Mouse (Mus musculus) gastrocnemius, adult 8-10 months (tissue): Measurements from ENCODE around the gene Klhl11. TPM values are rescaled to one million over a fixed set of nuclear protein-coding genes. Genes with fewer than 3 reads are reported as not detected.

Experiments used
- DNase-seq, 2 experiments: peaks; one replicate each; pipeline ENCODE4 v3.0.0; 2022; ENCODE audit warnings: low spot score in 2 of 2
- total RNA-seq, 4 experiments: library from RNA; stranded (reverse); gene quantifications; 2 replicates each; pipeline ENCODE4 v1.2.4; 2022

The Klhl11 gene
- 1 to 10 TPM; 2.6 to 4.1 (median 3.0) TPM for total RNA-seq

DNA sequence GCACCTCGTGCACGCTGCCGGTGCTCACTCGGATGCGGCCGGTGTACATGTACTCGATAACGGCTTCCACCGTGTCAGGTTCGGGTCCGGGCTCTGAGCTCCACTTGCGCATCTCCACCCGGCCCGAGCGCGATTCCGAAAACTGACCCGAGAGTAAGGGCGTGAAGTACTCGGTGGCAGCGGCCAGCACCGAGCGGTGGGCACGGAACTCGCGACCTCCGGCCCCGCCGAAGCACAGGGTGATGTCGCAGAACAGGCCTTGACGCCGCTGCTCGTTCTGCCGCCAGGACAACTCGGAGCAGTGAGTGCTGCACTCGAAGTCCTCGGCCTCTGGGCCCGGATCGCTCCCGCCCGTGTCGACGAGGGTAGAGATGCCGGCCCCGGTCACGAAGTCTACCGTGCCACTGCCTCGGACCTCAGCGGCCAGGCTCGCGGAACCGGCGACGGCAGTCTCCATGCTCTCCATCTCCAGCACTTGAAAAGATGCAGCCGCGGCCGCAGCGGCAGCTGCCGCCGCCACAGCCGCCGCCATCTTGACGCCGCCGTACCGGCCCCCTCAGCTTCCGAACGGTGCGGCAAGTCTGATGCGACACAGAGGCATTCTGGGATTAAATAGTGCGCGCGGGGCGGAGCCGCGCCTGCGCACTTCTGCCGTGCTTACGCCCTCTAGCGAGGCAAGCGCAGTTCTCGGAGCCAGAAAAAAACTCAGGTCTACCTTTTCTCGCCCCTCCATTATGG is at the start of gene Klhl11:
Gene Klhl11, minus strand, starts transcription at position 545 of the 738 bp plus-strand sequence.
- peak; percentile 76 to 87 for DNase-seq

DNA sequence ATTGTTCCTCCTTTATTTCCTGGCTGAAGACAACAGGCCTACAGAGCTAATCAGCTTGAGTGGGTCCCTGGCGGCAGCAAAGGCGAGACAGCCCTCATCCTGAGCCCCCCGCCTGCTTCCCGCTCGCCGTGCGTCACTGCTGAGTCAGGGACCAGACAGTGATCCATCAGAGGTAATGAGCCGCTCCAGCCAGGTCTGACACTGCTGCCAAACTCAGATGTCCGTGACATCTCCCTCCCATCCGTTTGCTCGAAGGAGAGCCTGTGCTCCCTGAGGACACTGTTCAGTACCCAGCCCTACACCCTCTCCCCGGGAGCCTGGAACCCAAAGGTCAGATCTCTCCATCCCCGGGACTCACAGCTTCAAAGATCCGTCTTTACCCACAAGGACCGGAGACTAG is 48.3 kb upstream of the Klhl11 start:
- no peak for DNase-seq

DNA sequence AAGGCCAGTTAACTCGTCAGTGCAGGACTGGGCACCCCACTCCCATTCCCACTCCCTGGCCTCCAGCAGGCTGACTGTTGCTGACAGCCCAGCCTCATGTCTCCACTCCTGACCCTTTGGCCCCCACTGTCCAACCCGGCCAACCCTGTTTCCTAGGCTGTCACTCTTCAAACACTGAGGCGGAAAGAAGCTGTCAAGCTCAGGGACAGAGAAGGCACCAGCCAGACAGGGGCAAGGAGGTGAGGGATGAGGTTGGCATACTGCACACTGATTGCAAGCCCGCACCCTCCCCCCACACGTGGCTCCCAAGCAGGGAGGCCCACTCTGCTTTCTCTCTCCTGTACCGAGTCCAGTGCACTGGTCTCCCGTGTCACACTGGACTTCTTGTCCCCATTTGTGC is 46.6 kb upstream of the Klhl11 start:
- no peak for DNase-seq

DNA sequence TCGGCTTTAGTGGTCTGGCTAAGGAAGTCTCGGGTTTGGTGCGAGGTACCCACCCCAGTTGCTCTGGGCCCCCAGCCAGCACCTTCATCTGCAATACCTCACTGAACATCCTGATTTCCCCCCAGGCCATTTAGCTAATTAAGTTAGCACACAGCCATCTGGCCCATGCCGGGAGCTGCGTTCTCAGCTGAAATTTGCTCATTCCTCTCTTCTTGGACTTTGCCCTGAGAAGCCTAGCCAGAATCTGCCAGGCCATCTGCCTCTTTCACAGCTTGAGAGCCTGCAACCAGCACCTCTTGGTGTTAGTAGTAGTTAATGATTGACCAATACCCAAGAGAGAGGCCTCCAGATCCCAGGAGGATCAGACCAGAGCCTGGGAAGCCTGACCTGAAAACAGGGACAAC is 45.6 kb upstream of the Klhl11 start:
- no peak for DNase-seq

DNA sequence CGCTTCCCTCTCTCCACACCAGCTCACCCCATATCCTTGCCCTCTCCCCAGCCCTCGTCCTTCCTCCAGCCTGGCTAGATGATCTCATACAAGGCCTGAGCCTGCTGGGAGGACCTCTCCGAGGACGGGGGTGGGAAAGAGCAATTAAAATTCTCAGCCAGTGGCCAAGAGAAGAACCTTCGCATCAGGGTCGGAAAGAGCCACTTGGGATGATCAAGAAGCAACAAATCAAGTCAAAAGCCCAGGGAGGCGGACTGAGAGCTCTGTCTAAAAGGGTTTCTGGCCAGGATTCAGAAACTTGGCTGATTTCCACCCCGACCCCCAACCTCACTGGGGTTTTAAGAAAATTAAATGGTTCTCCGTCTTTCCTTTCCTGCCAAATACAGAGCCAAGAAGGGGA is 43.8 kb upstream of the Klhl11 start:
- DNase-seq = no peak

DNA sequence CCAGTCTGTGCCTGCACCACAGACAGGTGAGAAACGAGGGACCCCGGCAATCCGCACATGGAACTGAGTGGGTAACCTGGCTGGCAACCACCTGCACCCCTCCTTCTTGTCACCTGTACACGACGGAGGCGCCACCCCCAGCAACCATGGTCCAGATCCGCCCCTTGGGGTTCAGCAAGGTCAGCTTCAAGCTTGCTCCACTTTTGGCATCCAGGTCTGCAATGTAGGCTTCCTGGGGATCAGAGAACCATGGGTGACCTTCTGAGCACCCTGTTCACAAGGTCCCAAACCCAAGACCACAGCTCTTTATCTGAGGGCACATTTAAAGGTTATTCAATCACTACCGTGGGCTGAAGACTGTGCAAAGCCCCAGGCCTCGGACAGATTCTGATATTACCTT is 43.2 kb upstream of the Klhl11 start:
- no peak for DNase-seq

DNA sequence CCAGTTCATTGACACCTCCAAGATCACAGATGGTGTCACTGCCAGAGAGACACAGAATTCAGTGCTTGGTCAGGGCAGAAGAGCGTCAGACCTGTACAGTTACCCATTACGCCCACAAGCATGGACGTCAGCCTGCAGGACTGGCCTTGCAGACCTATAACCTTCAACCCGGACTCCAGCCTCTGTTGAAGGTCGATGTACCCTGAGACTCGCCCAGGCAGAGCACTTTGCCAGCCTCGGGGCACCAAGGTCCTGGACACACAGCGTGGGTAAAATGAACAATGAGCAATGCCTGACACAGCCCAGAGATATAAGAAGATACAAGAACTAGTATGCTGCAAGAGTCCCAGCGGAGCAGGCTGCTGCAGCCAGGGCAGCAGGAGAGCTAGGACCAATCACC is 42.5 kb upstream of the Klhl11 start:
- no peak for DNase-seq

DNA sequence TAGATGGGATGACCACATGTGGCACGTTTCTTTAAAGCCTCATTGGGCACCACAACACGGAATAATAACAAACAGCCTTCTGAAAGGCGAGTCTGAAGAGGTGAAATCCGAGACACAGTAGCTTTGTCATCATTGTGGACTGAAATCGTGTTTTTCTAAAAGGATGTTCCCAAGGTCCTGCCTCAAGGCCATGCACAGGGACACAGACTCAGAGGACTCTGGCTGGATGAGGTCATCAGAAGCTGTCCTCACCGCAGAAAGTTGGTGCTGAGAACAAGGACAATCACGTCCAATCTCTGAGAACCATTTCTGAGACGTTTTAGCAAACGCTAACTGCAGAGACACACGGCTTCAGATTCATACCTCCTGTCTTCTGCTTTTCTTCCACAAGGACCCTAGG is 41.2 kb upstream of the Klhl11 start:
- no peak for DNase-seq

DNA sequence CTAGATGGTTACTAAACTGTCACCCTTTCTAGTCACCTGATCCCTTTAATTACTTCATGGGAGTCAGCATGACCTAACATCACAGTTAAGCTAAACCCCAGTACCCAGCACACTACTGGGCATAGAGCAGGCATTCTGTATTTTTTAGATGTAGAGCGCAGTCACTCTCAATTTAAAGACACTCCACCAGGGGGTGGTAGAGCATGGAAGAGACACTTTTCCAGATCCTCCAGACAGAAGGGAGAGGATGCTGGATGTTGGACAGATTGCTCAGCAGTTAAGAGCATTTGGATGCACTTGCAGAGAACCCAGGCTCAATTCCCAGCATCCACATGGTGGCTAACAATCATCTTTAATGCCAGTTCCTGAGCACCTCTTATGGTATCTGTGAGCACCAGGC is 39.8 kb upstream of the Klhl11 start:
- no peak for DNase-seq

DNA sequence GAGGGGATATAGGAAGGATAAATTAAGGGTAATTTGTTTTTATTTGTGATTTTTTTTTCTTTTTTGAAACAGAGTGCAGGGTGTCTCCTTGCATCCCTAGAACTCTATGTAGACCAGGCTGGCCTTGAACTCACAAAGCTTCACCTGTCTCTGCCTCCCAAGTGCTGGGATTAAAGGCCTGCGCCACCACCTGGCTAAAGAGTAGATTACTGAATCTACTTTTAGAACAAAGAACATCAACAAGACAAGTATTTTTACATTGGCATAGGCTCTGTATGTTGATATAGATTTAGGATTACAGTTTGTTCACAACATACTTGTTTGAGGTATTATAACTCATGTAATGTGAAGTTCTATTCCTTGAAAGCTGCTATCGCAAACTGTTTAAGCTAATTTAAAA is 38.0 kb upstream of the Klhl11 start:
- DNase-seq = no peak

DNA sequence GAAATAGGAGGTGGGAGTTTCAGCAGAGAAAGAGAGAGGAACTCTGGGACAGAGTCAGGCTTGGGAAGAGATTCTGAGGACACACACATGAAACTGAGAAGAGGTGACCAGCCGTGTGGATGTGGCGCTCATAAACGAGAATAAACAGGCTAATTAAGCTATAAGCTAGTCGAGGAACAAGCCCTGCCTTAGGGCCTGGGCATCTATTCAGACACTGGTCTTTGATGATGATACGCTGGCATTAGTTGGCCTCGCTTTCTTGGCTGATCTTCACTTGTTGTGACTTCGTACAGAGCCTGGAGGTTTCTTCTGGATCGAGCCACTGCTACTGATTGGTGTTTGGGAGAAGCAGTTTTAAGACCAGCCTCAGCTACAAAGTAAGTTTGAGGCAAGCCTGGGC is 33.5 kb upstream of the Klhl11 start:
- DNase-seq = no peak

DNA sequence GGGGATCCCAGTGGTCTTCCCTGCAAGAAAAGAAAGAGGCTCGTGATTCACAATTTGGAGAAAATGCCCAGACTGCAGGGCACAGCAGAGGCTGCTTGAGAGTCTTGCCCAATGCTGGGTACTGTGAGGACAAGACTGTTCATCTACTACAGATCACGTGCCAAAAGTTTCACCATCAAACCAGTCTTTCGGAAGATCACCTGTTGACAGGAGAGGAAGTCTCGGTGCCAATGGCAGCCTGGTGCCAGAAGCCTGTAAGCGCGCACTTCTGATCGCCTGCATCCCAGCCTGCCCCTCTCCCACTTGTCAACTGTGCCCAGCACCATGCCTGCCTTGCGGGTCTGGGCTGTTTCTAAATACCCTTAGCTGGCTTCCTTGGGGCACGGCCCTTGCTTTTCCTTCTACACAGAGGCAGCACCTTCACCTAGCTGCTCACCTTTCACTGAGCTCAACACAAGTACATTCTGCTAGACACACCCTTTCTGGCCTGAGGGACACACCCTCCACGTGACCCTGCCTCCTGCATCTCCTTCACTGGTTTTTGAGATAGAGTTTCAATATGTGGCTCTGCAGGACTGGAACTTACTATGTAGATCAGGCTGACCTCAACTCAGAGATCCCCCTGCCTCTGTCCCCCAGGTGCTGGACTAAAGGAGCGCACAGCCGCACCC is 32.6 kb upstream of the Klhl11 start:
- DNase-seq = no peak

DNA sequence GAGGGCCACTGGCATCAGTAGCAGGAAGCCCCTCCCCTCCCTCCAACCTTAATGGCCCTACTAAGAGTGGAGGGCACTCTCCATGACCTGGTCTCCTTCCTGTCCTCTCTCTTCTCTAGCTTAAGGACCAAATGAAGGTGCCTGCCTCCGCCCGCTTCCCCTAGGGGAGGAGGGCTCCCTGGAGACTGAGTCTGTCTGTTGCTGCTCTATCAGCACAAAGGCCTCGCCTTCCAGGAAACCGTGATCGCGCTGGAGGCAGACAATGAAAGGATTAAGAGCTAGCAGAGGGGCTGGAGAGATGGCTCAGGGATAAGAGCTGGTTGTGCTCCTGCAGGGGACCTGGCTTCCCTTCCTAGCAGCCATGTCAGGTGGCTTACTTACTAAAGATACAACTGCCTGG is 28.8 kb upstream of the Klhl11 start:
- DNase-seq = no peak

DNA sequence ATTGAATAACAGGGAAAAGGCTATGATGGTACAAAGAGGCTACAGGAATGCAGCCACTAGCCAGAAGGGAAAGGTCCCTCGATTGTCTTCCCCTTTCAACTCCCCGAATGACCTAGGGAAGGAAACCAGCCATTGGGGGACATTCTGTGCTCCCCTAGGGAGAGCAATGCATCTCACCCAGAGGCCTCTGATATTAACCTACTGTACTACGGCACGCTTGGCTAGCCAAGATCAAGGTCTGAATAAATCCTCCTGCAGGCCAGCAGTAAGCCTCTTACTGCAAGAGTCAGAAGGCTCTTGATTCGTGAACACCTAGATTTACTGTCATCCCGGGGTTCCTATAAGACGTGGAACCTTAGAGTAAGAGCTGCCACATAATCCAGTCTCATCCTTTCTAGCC is 28.1 kb upstream of the Klhl11 start:
- no peak for DNase-seq

DNA sequence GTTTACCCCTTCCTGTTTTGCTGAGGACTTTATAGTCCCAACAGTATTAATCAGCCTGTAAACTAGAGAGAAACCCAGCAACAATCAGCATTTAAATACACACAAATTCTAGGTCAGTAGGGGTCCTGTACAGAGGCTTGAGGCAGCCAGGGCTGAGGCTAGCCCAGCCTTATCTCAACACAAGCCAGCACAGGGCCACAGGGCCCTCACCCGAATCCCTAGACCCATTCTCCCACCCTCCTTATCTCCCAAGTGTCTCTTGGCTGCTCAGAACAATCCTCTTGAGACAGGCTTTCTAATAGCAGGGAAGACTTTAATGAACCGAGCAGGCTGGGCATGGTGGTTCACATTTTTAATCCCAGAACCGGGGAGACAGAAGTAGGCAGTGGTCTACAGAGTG is 27.7 kb upstream of the Klhl11 start:
- no peak for DNase-seq

DNA sequence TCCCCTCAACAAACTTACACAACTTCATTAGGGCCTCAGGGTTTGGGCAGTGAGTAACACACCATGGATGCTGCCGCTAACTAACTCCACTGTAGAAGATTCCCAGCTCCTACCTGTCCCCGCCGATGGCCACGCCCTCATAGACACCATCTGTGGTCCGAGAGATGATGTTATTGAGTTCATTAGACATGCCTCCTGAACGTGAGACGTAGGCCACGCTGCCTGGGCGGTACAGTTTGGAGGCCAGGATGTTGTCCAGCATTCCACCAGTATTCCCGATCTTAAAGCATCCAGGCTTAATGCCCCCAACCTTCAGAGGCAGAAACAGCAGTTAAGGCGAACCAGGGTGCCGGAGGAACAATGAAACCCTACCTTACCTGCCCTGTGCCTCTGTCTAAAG is 21.2 kb upstream of the Klhl11 start:
- no peak for DNase-seq

DNA sequence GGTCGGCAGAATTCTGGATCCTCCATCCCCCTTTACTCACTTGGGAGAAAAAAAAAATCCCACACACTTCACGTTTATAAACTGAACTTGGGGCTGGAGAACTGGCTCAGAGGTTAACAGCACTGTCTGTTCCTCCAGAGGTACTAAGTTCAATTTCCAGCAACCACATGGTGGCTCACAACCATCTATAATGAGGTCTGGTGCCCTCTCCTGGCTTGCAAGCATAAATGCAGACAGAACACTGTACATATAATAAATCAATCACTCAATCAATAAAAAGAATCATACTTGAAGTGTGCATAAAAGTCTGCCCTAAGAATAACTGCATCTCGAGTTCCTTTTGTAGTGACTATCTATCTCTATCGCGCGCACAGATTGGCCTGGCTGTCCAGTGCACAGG is 18.4 kb upstream of the Klhl11 start:
- DNase-seq = no peak

DNA sequence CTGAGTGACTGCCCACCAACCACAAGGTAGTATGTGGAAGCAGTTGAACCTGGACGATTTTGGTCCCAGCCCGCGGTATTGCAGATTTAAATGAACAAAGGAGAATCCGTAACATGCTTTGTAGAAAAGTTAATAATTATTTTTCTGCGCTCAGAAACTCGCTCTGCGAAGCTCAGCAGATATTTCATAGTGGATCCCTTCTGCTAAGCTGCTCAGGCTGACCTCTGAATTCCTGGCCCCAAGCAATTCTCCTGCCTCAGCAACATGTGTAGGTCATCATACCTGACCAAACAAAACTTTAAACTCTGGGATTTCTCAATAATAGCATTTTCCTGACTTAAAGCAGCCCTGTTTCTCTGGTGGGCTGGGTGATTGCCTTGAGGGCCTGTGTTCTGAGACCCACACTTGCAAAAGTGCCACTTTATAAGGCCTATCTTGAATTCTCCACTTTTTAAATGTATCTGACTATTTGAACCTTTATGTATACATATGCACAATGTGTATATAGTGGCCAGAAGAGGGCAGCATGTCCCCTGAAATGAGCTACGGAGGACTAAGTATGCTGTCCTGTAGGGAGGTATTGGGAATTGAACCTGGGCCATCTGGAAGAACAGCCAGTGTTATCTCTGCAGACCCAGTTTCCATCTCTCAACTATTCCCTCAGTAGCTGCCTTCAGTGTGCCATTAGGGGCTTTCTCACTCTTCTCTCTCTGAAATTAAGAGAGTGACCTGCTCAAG is 13.4 kb upstream of the Klhl11 start:
- no peak for DNase-seq

DNA sequence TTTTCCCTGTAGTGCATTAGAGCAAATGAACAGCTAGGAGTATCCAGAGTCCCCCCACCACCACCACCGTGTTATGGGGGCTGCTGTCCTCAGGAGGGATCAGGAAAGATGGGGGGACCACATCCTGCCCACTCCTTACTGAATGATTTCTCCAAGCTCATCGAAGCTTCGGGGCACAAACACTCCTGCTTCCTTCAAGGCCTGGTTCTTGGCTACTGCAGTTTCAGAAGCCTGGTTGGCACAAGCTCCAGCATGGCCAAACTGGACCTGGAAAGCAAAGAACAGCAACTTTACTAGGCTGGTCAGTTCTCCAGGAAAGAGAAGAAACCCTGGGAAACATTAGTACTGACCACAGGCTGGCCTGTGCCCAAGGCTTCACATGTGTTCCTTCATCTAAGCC is 11.9 kb upstream of the Klhl11 start:
- DNase-seq = no peak

DNA sequence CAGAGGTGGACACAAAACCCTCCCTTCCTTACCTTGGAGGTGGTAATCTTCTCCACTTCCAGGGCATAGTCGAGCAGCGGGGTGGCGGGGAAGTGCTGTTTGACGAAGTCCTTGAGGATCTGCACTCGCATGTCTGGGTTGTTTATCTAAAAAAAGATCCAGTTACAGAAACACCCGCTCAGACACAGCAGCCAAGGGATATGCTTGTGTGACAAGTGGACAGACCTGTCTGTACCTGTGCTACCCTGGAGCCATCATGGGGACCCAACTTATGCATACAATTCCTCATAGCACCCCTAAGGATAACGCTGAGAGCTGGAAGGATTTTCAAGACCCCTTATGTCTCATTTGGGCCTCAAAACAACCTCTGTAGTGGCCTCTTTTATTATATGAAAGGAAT is 6.6 kb upstream of the Klhl11 start:
- no peak for DNase-seq

DNA sequence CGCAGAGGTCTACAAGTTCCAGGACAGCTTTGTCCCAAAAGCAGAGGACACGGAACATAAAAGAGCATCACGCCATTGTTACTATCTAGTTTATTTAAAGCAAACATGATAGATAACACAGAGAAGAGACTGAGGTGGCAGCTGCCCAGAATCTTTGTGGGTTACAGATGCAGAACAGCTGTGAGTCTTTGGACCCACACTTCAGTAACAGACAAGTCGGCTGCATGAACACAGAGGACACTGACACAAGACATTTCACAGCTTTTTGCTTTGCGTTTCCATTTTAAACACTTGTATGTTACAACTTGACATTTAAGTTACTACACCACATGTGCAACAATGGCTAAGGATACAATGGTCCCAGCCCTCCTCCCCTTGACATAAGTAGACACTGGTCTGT is 3.7 kb upstream of the Klhl11 start:
- DNase-seq = no peak

DNA sequence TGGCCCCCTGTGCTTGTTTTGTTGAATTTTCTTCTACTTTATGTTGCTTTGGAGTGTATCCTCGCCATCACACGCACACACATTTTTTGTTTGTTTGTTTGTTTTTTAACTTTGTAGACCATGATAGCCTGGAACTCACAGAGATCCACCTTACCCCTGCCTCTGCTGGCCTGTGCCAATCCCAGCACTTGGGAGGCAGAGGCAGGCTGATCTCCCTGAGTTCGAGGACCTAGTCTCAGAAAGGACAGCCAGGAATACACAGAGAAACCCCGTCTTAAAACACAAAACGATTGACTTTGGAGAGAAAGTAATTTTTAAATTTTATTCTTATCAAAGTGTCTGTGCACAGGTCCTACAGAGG is 374 bp upstream of the Klhl11 start:
- no peak for DNase-seq
